ENCODE assay signal across 8 mouse cellular contexts in genomic region chr17:53462603-53463495, GRCm38 (mm10). TPM values are rescaled to one million over a fixed set of nuclear protein-coding genes. Genes with fewer than 3 reads are reported as not detected.
DNase-seq lines count a peak whose midpoint lies in the region; ATAC-seq and TF ChIP-seq lines count a peak whose summit lies in the region.

Gene Efhb (minus strand): TSS chr17:53463321.

- ATAC-seq in activated CD4-positive, CD25-positive, alpha-beta regulatory T cell, adult 4 months, result peak; percentile 97
- ATAC-seq in megakaryocyte, adult 5-6 weeks (ENCODE audit: poor library complexity, severe bottlenecking), result peak; percentile 95

- H3K4me3 ChIP-seq in cortical plate, adult 2 months (ENCODE audit: insufficient read depth, low read length), result peak within 1 kb of the TSS; percentile 29

- intact Hi-C loops in gastrocnemius, postnatal 14 days (cut with DNase I; ENCODE audit: low total_unique reads), result no loop called here

- no peak within 1 kb of the TSS for H3K27ac ChIP-seq in cortical plate, adult 2 months (ENCODE audit: insufficient read depth, low read length)

- TF ChIP-seq POLR2A in cortical plate, adult 2 months (IDR thresholded peaks at IDR 0.05; ENCODE audit: extremely low read depth, insufficient read depth, low read length), result no peak

- TF ChIP-seq CTCF in cortical plate, adult 2 months (IDR thresholded peaks at IDR 0.05; ENCODE audit: extremely low read depth, insufficient read depth, low read length), result no peak

- H3K4me1 ChIP-seq in cortical plate, adult 2 months (ENCODE audit: control insufficient read depth, insufficient read depth, low read length), result peaks cover 2% of the 10 kb centered on the region; the same call in 1 of the 2 replicates

- peak; percentile 90 for DNase-seq in gastrocnemius, postnatal 14 days
- peak; percentile 91 for DNase-seq in induced T-regulatory cell, adult 2 months (ENCODE audit: low read depth)
- DNase-seq in left cerebral cortex, adult 8-10 months (ENCODE audit: low spot score in 2 of 2), result peak; percentile 32 to 43
- peak; percentile 65 for DNase-seq in right cerebral cortex, adult 18-20 months
- DNase-seq in urinary bladder, postnatal 14 days (ENCODE audit: low spot score), result peak; percentile 94

RNA-seq across cellular contexts. Expression of gene Efhb, which starts in this region (rescaled TPM):
- polyA plus RNA-seq in activated CD4-positive, CD25-positive, alpha-beta regulatory T cell, adult 4 months (2017; shearing (Covaris generic)), result under 1 TPM in 1 of 2 experiments, not detected in 1; 0.46 TPM
- polyA plus RNA-seq in cortical plate, adult 2 months (2012; rRNA removed), result 0.25 TPM in 2 replicates
- total RNA-seq in gastrocnemius, postnatal 14 days (2021), result under 1 TPM; 0.22 to 0.39 TPM
- total RNA-seq in left cerebral cortex, adult 8-10 months (2022), result under 1 TPM; 0.16 to 0.56 (median 0.26) TPM
- not detected in 2 replicates for total RNA-seq in megakaryocyte, adult 5-6 weeks (2015)
- 0.15 TPM in 1 of 2 replicates, not detected in the other for total RNA-seq in megakaryocyte, adult 5-6 weeks (2017)

Comparison
In these comparisons a context has a peak if more than half of its experiments do, and no peak if none do; other contexts are left out.
1. Peak in ATAC-seq in activated CD4-positive, CD25-positive, alpha-beta regulatory T cell, adult 4 months; RNA of the gene not detected or under 1 TPM.
2. Peak in DNase-seq in gastrocnemius, postnatal 14 days; RNA of the gene not detected or under 1 TPM.
3. Peak in DNase-seq in left cerebral cortex, adult 8-10 months; RNA of the gene not detected or under 1 TPM.
4. Peak in ATAC-seq in megakaryocyte, adult 5-6 weeks; RNA of the gene not detected or under 1 TPM.
5. DNase-seq: peak in every context shown above with its lines; median percentile 94 in urinary bladder, postnatal 14 days; 91 in induced T-regulatory cell, adult 2 months; 90 in gastrocnemius, postnatal 14 days; 65 in right cerebral cortex, adult 18-20 months; 38 in left cerebral cortex, adult 8-10 months.